Mouse (Mus musculus): ENCODE data around the gene Rgs4.

Rgs4 gene

DNA sequence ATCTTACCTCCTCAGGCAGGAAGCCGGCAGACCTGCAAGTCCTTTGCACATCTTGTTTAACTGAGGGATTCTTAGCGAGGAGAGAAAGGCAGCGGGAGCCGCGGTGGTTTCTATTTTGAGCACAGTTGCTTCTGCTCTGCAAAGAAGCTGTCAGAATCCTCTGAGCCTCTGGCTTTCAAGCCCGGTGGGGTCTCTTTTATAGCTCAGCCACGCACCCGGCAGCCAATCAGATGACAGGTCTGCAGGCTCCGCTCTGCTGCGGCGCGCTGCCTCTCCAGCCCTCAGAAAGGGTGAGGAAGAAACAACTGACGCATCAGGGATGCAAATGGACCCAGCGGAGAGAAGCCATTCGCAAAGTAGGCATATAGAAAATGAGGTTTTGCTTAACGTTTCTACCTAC lies at the start of gene Rgs4:
Gene Rgs4 (minus strand): TSS at position 170 of the 400 bp plus-strand sequence.
- no peak for DNase-seq (ENCODE audit: low spot score)

DNA sequence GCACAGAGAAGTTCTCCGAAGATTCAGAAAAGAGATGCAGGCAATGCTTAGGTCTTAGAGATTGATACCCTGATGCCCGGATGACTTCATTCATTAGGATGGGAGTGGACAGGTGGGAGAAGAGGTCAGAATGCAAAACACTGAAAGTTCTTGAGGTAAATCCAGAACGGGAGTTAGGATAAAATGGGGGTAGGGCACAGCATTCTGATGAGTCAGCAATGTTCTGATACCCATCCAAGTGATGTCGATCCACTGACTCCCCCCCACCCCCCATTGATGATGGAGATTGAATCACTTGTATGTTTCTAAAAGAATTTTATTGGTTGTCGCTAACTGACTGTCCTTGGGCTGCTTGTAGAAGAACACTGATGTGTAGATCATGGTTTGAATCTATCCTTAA lies 45.0 kb upstream of the Rgs4 start:
- no peak for DNase-seq (ENCODE audit: low spot score)

DNA sequence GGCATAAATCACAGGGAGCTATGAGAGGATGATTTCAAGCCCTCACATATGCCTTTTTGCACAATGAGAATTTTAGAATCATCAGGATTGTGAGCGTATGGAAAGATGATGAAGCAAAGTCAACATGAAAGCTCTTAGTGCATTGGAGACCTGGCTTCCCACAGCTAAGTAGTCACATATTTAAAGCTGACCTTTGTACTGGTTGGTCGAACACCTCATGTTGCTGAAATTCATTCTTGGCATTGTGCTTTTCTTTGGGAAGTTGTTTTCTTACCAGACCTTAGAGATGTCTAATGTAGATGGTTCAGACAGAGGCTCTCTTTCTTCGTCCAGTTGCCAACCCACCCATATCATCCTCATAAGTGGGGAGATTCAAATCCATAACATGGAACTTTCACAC lies 38.5 kb upstream of the Rgs4 start:
- DNase-seq (ENCODE audit: low spot score): no peak

DNA sequence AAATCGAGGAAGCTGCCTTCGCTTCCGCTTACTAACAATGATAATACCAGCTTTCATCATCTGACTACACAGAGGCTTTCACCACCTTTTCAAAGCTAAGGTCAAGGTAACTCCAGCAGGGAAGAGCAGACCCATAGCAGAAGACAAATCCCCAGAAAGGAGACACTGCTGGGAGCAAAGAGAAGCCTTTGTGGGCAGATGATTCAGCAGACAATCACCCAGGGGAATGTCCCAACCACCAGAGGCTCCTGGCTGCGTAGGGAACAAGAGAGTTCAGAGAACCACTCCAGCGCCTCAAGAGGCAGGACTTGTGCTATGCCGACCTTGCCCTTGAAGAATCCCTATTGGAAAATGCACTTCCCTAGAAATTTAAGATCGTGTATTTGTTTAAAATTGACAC lies 29.1 kb upstream of the Rgs4 start:
- DNase-seq (ENCODE audit: low spot score): no peak

DNA sequence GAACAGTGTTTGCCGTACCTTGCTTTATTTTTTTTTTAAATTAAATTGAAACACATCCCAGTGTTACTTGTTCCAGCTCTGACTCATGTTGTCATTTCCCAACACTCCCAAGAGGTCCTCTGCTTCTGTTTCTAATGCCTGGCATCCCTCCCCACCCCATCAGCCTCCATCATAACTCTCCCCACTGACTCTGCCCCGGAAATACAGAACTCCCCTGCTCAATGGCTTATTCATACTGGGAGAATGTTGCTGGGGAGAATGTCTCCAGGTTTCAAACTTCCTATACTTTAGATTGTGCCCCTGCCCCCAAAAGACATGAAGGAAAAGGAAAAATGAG lies 17.1 kb upstream of the Rgs4 start:
- no peak for DNase-seq (ENCODE audit: low spot score)

DNA sequence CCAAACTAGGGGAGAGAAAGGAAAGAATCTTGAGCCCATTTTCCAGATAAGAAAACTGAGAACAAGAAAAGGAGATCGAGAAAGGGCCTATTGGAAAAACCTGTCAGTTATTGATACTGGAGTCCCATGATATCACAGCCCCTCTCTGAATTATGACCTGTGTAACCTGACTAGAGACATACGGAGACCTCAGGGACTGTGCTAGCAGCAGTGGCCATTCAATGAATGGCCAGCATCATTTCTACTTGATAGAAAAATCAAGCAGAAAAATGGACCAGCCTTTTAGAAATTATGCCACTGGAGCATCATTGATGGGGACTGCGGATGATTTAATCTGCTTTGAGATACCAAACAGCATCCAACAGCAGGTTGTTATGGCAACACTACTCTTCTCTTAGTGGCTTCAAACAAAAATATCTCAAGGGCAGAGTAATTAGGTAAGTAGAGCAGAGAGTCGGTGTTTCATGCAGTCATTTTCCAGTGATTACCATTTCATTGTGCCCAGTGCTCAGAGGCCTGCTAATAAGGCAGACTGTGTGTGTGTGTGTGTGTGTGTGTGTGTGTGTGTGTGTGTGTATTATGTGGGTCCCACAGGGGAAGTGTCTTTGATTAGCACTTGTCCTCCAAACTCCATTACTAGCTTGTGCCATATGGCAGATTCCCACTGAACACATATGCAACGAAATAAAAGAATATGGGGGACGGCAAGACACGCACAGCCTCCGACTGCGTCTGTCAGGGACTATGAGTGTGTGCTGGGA lies 16.6 kb upstream of the Rgs4 start:
- DNase-seq (ENCODE audit: low spot score): no peak

DNA sequence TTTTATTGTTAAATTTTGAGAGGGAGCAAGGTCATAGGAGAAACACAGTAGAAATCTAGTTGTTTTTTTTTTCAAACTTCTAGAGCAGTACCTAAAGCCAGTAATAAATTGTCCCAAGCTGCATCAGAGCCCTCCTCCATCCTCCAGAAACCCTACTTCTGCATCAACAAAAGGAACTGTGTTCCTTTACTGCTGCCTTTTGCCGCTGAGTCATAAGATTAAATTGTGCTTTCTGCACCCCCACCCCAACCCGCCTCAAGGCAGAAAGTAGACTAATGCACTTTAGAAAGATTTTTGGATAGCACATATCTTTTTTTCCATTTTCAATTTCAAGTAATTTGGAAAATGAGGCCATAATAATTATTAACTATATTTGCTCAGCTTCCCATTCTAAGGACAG lies 15.1 kb upstream of the Rgs4 start:
- no peak for DNase-seq (ENCODE audit: low spot score)

DNA sequence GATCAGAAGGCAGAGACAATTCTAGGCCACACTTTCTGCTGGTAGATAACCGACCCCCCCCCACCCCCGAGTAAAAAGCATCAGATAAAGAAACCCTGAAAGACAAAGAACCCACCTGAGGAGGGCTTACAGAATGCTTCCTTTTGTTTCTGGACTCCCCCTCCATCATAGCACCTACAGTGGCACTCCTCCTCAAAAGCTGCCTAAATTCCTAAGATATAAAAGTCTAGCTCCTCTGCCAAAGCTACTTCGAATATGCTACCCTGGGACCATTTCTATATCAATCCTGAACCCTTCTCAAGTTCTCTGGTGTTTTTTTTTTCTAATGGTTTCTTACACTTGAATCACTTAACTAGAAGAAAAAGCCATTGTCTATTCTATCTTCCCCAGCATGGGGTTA lies 9.1 kb upstream of the Rgs4 start:
- no peak for DNase-seq (ENCODE audit: low spot score)

DNA sequence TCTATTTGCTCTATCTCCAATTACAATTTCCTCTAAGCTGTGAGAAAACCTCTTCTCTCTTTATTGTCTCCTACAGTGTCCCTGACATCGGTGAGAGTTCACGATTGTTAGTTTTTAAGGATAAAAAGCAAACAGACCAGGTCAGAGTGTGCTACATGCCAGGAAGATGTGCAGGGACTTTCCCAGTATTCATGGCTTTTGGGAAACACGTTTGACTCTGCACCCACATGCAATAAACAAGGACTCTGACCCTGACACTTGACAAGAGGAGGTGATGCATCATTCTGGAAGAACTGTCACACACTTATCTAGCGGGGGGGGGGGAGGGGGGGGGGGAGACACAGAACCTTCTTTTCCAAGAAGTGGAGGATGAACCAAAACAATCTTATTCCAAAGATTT lies 5.0 kb upstream of the Rgs4 start:
- DNase-seq (ENCODE audit: low spot score): no peak

DNA sequence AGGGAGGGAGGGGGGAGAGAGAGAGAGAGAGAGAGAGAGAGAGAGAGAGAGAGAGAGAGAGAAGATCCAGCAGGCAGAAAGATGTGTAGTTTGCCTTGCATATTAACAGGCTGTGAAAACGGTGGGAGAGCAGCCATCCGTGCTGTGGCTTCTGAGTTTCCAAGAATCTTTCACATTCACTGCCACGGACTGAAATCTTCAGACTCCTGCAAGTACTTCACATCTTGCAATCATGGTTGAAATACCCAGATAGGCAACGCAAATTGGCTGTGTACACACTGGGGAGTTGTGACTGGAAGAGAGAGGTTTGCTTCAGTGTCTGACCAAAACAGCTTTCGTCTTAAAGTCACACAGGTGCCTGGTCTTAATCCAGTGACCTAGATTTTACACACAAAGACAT lies 997 bp upstream of the Rgs4 start:
- DNase-seq (ENCODE audit: low spot score): no peak

DNA sequence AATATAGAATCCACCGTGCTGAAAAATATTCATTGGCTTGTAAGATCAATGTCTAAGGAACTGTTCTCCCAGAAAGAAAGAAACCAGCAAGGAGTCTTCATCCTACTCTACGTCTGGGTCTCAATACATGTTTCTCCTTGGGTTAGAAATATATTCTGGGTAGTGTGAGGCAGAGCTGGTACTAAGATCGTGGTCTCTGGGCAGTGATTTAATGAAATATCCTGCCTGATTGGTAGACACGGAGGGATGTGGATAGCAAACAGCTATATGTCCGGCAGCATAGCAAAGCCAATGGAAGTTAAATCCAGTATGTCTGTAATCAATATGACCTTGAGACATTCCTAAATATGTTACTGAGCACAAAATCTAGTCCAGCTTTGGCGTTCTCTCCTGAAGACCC lies 460 bp upstream of the Rgs4 start:
- no peak for DNase-seq (ENCODE audit: low spot score)

DNA sequence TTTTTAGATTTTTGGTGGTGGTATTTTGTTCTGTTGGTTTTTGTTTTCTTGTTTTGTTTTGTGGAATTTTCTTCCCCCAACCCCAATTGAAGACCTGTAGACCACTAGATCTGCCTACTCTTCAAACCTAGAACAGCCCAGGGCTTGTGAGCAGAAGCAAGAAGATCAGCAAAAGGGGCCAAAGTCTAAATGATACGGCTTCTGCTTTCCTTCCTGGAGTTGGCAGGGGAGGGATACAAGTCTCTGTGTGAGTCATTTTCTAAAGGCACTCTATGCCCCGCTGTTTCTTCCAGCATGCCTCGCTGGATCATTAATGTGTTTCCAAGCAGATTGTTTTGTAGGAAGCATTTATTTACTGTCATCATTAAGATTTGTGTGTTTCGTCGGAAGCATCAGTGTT lies 6.3 kb downstream of the Rgs4 start:
- no peak for DNase-seq (ENCODE audit: low spot score)

DNA sequence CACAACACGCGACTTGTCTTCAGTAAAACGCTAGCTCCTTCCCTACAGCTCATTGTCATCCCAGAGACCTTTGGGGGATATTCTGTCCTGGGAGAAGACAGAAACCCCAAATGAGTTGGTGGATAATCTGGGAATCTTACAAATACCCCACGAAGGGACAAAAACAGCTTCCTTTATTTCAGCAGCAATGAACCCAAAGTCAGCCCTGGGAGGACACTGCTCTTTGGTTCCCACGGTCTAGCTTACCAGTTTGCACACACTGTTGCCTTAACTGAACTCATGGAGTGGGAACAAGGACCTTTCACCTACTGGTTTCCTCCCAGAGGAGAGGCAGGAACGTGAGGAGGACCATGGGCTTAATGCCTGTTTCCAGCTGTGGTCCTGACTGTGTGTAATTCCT lies 10.2 kb downstream of the Rgs4 start:
- no peak for DNase-seq (ENCODE audit: low spot score)

DNA sequence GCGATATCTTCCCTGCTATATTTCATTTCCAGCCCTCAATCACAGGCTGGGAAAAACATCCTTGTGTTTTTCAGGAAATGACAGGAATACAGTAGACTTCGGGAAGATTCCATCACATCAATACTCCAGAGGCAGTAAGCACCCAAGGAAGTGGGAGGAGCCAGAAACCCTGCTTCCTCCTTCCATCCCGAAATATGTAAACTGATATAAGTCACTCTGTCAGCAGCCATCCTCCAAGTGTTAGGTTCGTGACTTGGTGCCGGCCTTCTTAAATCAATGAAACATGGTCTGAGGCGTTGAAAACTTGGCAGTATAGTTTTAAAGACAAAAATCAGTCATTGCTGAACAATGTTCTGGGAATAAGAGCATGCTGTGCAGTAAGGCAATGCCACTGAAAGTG lies 11.3 kb downstream of the Rgs4 start:
- DNase-seq (ENCODE audit: low spot score): no peak

DNA sequence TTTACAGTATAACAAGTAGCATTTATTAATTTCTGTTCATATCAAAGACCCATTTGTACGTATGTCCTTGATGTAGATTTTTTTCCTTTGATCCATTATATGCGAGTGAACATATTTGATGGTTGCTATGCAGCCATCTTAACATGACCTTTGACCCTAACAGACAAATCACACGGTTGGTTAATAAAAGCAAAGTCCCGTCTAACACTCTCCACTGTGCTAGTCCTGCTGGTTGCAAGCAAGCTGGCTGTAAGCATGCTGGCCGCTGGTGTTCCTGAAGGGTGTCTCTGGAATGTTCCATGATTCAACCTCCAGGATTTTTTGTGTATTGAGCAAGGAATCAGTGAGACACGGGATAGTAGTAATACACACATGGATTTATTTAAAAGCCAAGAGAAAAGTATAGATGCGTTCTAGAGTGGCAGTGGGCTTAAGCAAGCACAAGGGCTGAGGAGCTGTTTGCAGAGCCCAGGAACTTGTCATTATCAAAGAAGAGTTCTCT lies 16.8 kb downstream of the Rgs4 start:
- no peak for DNase-seq (ENCODE audit: low spot score)

DNA sequence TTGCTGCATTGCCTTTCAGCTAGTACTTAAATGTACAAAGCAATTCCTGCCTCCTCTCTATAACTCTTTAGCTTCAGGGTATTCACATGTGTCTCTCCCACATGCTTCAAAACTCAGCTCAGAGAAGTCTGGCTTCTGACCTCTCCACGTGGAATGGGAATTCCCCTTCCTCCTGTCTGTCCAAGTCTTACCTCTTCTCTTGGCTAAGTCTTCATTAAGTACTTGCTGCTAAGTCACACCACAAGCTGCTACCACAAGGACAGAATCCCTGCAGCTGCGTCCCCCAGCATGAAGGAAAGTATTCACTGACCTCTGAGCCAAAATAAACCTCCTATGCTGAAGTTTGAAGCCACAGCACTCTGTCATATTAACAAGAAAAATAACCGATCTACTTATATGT lies 21.1 kb downstream of the Rgs4 start:
- DNase-seq (ENCODE audit: low spot score): no peak

DNA sequence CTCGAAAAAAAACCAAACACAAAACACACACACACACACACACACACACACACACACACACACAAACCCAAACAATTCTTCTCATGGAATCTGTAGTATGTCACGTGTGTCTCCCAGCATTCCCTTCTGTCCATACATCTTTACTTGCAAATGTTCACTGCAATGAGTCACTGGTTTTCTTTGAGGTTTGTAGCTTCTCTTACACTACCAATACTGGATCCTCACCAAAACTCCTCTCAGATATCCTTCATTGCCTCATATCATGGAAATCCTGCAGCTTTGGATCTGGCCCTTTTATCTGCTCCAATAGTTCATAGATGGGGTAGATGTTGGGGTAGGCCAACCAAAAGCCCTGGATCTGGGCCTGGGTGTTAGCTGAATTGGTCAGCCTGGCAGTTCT lies 25.6 kb downstream of the Rgs4 start:
- no peak for DNase-seq (ENCODE audit: low spot score)

DNA sequence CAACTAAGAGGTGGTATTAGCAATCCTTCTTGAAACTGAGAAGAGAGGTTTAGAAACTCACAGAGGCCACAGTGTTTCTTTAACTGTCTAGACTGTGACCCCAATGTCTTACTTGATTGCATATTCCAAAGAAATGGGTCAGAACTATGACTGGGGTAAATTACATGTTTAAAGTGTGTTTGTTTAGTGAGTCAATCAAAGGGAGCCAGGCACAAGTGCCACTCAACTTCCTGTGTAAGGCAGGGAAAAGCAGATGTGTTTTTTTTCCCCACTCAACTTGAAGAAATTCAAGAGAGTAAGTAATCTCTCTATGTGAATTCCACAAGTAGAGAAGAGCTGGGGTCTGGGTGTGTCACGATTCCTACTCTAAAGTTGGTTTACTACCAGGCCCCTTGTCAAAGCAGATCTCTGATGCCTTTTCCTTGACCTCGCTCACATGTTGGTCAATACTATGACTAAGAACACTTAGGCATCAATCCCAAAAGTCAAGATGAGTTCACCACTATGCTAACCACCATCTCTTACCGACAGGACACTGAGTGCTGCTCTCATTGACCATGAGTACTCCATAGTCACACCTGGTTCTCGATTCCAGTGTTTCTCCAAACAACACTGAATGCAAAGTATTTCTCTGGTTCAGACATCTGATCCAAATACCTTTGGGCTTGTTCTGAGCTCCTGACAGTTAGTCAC lies 42.9 kb downstream of the Rgs4 start:
- DNase-seq (ENCODE audit: low spot score): no peak

DNA sequence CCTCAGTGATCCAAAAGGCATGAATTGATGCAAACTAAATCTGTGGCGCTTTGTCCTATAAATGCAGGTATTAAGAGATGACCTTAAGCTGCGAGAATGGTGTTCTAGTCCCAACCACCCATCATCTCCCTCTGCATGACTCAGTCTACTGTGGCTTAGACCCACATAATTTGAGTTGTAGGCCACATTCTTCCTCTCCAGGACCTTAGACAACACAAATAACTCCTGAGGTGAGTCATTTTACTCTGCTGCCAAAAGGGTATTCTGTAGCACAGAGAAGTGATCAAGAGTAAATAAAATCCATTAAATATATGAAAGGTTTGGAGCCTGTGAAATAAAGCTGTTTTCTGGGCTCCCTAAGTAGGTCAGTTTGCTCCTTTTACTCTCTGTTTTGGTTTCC lies 48.3 kb downstream of the Rgs4 start:
- DNase-seq (ENCODE audit: low spot score): no peak

DNA sequence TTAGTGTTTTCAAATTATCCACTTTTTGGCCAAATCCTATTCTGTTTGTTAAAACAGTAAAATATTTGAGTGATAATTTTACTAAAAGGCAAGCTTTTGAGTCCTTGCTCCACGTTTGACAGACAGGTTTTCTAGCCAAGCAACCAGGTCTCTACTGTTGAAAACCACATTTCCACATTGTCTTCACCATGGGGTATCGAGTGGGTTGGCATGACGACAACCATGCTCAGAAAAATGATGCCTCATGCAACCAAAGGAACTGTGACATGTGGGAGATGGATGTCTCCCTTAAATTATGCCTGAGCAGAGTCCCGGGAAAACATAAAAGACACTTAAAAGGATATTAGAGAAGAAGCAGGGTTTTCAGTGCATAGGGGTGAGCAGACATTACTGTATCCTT lies 50.2 kb downstream of the Rgs4 start:
- DNase-seq (ENCODE audit: low spot score): no peak

DNA sequence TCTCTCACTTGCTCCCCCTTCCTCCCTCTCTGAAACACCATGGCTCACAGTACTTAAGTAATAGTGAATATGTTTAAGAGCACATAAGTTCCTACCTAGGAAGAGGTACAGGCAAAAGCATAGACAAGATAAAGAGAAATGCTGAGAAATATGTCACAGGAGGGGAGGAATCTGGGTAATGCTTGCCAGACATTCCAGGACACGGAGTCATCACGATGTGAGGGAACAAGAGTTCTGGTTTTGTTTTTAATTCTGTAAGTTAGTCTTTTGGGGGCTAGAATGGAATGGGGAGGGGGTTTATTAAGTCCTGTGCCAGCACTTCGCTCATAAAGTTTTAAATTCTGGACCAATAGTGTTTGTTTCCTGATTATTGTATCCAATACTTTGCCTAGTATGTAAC lies 52.1 kb downstream of the Rgs4 start:
- DNase-seq (ENCODE audit: low spot score): no peak

DNA sequence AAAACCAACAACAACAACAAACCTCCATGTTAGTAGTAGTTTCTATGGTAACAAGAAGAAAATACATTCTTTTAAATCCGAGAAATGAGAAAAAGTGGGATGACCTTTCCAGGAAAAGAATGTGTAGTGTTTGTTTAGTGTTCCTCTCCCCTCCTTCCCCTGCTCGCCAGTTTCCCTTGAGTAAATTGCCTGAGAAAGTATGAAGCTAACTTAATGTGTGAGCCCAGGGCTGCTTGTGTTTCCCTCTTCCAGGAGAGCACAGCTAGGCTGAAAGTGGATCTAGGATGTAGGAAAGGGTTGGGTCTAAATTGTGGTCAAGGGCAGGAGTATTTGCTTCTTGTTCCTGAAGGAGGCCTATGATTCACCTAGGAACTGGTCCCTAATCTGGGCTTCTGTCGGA lies 53.9 kb downstream of the Rgs4 start:
- DNase-seq (ENCODE audit: low spot score): no peak

DNA sequence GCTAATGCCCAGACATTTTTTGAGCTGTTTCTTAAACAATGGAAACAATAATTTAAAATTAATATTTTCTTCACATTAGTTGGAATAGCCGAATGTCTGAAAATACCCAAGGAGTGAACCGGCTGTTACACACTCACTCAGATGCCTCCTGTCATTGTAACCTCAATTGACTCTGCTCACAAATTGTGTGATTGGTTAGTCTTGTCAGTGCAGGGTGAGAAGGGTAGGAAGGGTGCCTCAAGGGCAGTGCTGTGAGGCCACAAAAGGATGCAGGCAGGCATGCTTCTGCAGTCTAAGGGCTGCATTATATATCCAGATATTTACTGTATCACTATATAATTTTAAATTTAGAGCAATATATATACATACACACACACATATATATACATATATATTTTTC lies 54.4 kb downstream of the Rgs4 start:
- no peak for DNase-seq (ENCODE audit: low spot score)
